Mouse (Mus musculus) monocyte, adult 5-6 weeks (primary cell): ENCODE measurements around the gene Brap. TPM values are rescaled to one million over a fixed set of nuclear protein-coding genes. Genes with fewer than 3 reads are reported as not detected.
"Not testable (repeated sequence)": the region's sequence is repeated elsewhere in the genome, so short reads cannot be mapped to it uniquely, and the experiment has no call there.

Experiments
- ATAC-seq: fragments of 153-309, 156-312 bp; replicated peaks from 2 replicates; pipeline ENCODE4 v1.8.0; 2017; ENCODE audit warnings: mild to moderate bottlenecking; ENCODE audit not compliant: low TSS enrichment, insufficient number of reproducible peaks, severe bottlenecking, poor library complexity, low FRiP score
- total RNA-seq: library from RNA; stranded (forward); fragments of 200-1000, 200-491, 200-594 nt; gene quantifications from 3 replicates; pipeline ENCODE4 v1.2.3, GENCODE M21; 2017

The Brap gene
- total RNA-seq, 1 experiment from 2014 or later: 109 TPM

DNA sequence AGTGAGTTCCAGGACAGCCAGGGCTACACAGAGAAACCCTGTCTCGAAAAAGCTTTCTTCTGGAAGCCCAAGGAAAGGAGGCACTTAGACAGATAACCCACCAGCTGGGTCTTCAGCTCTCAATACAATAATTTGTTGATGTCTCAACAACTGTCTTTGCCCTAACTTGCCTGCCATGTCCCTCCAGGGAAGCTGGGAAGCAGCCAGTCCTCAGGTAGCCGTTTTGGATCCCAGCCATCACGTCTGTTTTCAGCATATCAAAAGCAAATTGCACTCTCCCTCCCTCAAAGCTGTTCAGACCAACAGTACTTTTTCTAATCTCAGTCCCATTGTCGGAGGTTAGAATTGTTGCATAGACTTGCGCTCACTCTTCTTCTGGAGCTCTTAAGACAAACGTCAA, 3.7 kb downstream of the Brap start:
- no peak for ATAC-seq

- no peak for ATAC-seq
These were observed 4.6 kb downstream of the Brap start for GRCm38 (mm10) chr5:121664971-121665370.

DNA sequence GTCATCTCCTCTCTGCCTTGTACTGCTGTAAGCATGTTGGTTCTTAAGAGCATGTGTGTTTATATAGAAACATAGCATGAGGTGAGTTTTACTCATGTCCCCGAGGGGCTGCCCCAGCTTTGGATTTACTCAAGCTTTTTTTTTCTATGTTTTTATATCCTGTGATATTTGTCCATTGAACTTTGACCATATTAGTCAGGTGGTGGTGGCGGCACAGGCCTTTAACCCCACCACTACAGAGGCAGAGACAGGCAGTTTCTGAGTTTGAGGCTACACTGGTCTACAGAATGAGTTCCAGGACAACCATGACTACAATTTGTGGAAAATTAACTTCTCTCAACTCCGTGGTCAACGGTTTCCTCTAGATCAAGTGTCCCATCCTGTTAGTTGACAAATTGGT, 6.7 kb downstream of the Brap start:
- no peak for ATAC-seq

GRCm38 (mm10) chr5:121668411-121668810, 8.0 kb downstream of the Brap start:
- no peak for ATAC-seq

DNA sequence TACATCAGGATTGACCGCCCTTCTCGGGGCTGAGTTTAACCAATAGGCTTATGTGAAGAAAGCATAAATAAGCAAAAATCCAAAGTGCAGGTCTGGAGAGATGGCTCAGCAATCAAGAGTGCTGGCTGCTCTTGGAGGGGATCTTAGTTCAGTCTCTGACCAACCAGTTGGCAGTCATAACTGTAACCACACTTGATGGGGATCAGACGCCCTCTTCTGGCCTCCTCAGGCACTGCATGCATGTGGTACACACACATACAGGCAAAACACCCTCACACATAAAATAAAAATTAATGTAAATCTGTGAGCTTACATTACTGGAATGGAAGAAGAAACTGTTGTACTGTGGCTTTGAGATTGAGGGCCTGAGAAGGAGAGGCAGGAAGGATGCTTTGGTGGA, 10.0 kb downstream of the Brap start:
- no peak for ATAC-seq

DNA sequence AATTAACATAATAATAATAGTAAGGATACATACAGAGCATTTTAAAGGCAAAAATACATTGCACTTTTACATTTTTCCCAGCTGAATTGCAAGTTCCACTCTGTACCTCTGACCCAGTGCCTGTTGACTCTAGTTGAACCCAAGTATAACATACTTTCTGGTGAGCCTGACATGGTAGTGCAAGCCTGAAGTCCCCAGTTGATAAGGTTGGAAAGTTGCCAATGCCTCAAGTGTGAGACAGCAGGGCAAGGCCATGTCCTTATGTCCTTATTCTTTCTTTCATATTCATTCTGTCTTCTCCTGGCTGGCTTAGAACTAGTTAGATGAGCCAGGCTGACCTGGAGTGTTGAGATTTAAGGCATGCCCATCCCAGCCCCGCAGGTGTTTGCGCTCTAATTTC, 21.9 kb downstream of the Brap start:
- no peak for ATAC-seq

GRCm38 (mm10) chr5:121685495-121685894, 25.1 kb downstream of the Brap start:
- ATAC-seq: no peak

GRCm38 (mm10) chr5:121686113-121686898, 25.9 kb downstream of the Brap start:
- ATAC-seq: no peak

DNA sequence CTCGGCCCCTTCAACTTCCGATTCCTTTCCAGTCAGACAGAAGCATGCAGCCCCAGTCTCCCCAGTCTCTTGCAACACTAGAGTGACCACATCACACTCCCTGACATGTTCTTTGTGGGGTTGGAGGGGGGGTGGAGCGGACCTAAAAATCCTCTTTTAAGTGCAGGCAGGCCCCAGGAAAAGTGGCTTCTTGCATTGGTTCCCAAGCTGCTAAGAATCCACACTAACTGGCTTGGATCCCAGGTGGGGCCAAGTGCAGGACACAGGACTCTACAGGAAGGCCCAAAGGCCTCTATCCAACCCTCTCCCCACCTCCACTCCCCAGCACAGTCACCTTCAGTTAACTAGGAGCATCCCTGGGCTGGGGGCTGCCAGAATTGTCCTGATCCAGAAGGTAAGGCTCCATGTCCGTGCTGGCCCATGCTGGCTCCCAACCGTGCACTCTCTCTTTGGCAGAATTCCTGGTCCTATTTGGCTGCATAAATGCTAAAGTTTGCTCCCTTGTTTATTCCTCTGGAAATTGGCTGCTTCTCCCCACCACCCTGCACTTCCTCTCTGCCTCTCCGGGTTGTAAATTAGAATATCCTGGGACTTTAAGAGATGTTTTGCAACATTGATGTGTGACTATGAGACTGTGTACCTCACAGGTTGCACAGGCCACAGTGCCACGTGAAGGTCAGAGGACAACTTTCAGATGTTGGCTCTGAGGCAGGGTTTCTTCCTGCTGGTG, 30.3 kb downstream of the Brap start:
- no peak for ATAC-seq

DNA sequence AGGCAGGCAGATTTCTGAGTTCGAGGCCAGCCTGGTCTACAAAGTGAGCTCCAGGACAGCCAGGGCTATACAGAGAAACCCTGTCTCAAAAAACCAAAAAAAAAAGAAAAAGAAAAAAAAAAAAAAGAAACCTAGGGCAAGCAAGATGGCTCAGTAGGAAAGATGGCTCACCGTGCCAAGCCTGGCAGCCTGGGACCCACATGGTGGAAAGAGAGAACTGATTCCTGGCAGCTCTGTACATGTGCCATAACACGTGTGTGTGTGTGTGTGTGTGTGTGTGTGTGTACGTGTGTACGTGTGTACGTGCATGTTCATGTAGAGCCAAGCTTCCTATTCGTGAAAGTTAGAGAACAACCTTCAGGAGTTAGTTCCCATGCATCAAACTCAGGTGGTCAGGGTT, 31.1 kb downstream of the Brap start:
- ATAC-seq: not testable (repeated sequence)

- ATAC-seq: no peak
These were observed 32.5 kb downstream of the Brap start for GRCm38 (mm10) chr5:121692897-121693296.

DNA sequence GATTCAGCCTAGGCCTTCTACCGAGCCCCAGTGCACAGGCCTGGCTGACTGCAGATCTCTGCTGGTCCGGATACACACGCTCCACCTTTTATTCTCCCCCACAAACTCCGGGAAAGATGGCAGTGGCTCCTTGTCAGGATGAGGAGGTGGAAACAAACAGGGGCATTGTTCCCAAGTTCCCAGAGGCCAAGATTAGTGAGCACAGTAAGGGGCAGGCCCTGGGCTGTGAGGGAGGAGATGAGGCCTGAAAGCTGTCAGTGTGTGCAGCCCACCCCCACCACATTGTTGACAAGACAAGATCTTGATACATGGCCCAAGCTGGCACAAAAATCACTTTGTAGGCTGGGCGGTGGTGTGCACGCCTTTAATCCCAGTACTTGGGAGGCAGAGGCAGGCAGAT, 36.4 kb downstream of the Brap start:
- ATAC-seq: no peak

- ATAC-seq: no peak
These were observed 39.5 kb downstream of the Brap start for GRCm38 (mm10) chr5:121699891-121700290.

DNA sequence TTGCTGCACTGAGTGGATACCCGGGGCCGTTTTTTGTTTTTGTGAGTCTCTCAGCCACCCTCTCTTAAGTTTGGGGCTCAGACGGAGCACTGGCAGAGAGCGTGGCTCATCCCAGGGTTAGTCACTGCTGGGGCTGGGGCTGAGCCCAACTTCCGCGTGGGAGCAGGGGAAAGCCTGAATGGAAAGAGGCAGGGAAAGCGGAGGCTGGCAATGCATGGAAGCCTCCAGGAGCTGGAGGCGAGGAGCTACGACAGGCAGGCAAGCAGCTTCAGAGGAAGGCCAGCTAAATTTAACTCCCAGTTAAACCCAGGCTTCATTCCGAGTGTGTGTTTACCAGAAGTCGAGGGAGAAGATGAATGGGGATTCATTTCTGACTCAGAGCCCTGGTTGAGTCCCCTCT, 40.1 kb downstream of the Brap start:
- ATAC-seq: no peak

GRCm38 (mm10) chr5:121701111-121701769, 40.9 kb downstream of the Brap start:
- ATAC-seq: no peak

DNA sequence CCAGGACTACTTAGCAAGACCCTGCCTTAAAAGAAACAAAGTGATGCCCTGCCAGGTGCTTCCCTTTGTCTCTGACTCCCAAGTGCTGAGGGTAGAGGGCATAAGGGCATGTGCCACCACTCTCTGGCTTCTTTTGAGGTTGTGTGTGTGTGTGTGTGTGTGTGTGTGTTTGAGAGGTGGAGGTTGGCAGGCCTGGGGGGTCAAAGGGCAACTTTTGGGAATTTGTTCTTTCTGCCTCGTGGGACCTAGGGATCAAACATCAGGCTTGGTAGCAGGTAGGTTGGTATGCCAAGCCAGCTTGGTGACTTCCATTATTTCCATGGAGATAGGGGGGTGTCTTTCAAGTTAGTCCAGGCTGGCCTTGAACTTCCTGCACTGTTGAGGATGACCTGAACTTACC, 43.0 kb downstream of the Brap start:
- no peak for ATAC-seq

- no peak for ATAC-seq
These were observed 44.3 kb downstream of the Brap start for GRCm38 (mm10) chr5:121704512-121705248.

DNA sequence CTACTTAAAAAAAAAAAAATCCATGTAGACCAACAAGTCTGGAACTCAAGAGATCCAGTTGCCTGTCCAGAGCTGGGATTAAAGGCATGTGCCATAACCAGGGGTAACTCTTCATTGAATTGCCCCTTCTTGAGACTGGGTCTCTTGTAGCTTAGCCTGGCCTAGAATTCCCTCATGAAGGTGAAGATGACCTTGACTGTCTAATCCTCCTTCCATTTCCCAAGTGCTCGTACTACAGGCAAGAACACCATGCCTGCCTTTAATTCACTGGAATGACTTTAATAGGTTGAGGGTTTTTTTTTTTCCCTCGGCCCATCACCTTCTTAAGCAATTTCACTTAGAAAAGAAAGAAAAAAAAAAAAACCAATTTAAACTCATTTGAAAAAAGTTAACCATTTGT, 50.0 kb downstream of the Brap start:
- no peak for ATAC-seq

- ATAC-seq: peak; percentile 62; the same call in 1 of the 2 replicates
These were observed 50.4 kb downstream of the Brap start for GRCm38 (mm10) chr5:121710851-121711173.
